ENCODE assay signal across 7 mouse cellular contexts in genomic region chr2:160731839-160732261, GRCm38 (mm10). TPM values are rescaled to one million over a fixed set of nuclear protein-coding genes. Genes with fewer than 3 reads are reported as not detected.
DNase-seq lines count a peak whose midpoint lies in the region; ATAC-seq lines count a peak whose summit lies in the region.

No protein-coding gene starts in this region.

- H3K4me1 ChIP-seq in hindbrain, embryonic 16.5 days (ENCODE audit: control insufficient read depth, insufficient read depth, low read depth, low read length), result peaks cover 36% of the 10 kb centered on the region
- peaks cover 34% of the 10 kb centered on the region; the same call in 1 of the 2 replicates for H3K4me1 ChIP-seq in stomach, embryonic 14.5 days (ENCODE audit: control insufficient read depth, insufficient read depth, low read length)

- H3K9me3 ChIP-seq in hindbrain, embryonic 16.5 days (ENCODE audit: control insufficient read depth, low read length), result no peaks in the 10 kb centered on the region
- H3K9me3 ChIP-seq in stomach, embryonic 14.5 days (ENCODE audit: control insufficient read depth, low read depth, low read length), result no peaks in the 10 kb centered on the region

- DNase-seq in ZHBTc4 (ENCODE audit: low read depth, low spot score), result peak; percentile 54
- DNase-seq in cerebellum, postnatal 10 days, result peak; percentile 85 to 86
- peak; percentile 78 for DNase-seq in gastrocnemius, postnatal 10 days
- peak; percentile 44 to 51 for DNase-seq in left cerebral cortex, adult 9 months (ENCODE audit: low spot score in 2 of 2)

- peak overlapping the region; percentile 89 for H3K4me2 ChIP-seq in hindbrain, embryonic 16.5 days (ENCODE audit: low read length)
- H3K4me2 ChIP-seq in stomach, embryonic 14.5 days (replicated peaks; ENCODE audit: low read depth, low read length), result peak overlapping the region; percentile 89

- no peaks in the 10 kb centered on the region for H3K36me3 ChIP-seq in hindbrain, embryonic 16.5 days (ENCODE audit: control insufficient read depth, insufficient read depth, low read length)
- peaks cover 11% of the 10 kb centered on the region; the same call in 1 of the 2 replicates for H3K36me3 ChIP-seq in stomach, embryonic 14.5 days (ENCODE audit: control insufficient read depth, insufficient read depth, low read length)

- peak overlapping the region; percentile 96 for H3K4me3 ChIP-seq in hindbrain, embryonic 16.5 days (ENCODE audit: low read length)
- peak overlapping the region; percentile 89 for H3K4me3 ChIP-seq in stomach, embryonic 14.5 days (ENCODE audit: low read depth, low read length)

- H3K27ac ChIP-seq in hindbrain, embryonic 16.5 days (ENCODE audit: low read depth, low read length), result peak overlapping the region; percentile 98
- H3K27ac ChIP-seq in stomach, embryonic 14.5 days (ENCODE audit: low read length), result peak overlapping the region; percentile 95

- WGBS in hindbrain, embryonic 16.5 days, result 0% methylated on average over 29 of the region's 32 CpGs
- under 1% methylated on average over 32 of the region's 32 CpGs for WGBS in stomach, embryonic 14.5 days

- no peaks in the 10 kb centered on the region for H3K27me3 ChIP-seq in hindbrain, embryonic 16.5 days (replicated peaks; ENCODE audit: control insufficient read depth, insufficient read depth, low read length)
- no peaks in the 10 kb centered on the region for H3K27me3 ChIP-seq in stomach, embryonic 14.5 days (ENCODE audit: control insufficient read depth, insufficient read depth, low read length)

- ATAC-seq in hindbrain, embryonic 16.5 days, result peak; percentile 1; the same call in 1 of the 2 replicates
- ATAC-seq in megakaryocyte, adult 5-6 weeks (ENCODE audit: poor library complexity, severe bottlenecking), result peak; percentile 11; the same call in 1 of the 2 replicates
- ATAC-seq in stomach, embryonic 14.5 days (ENCODE audit: insufficient number of reproducible peaks, insufficient read depth, low FRiP score, low read depth), result no peak

- H3K9ac ChIP-seq in hindbrain, embryonic 16.5 days (ENCODE audit: low read depth, low read length), result peak overlapping the region; percentile 100
- H3K9ac ChIP-seq in stomach, embryonic 14.5 days (replicated peaks; ENCODE audit: low read depth, low read length), result peak overlapping the region; percentile 98

RNA-seq across cellular contexts. Expression of gene Plcg1, which starts 0.8 kb away (rescaled TPM):
- 10 to 100 TPM; 43.3 to 64.5 TPM for total RNA-seq in gastrocnemius, postnatal 10 days (2021)
- 41.5 and 54.8 TPM in 2 replicates for polyA plus RNA-seq in hindbrain, embryonic 16.5 days (2015; fragmentation: Nextera tagmentation; extraction: Ambion mirVana)
- total RNA-seq in megakaryocyte, adult 5-6 weeks (2015), result 3.3 and 6.0 TPM in 2 replicates
- 6.9 and 9.0 TPM in 2 replicates for total RNA-seq in megakaryocyte, adult 5-6 weeks (2017)
- polyA plus RNA-seq in stomach, embryonic 14.5 days (2014; fragmentation: Nextera tagmentation; extraction: Ambion mirVana), result 45.9 and 48.9 TPM in 2 replicates

Comparison
In these comparisons a context has a peak if more than half of its experiments do, and no peak if none do; other contexts are left out.
1. RNA of gene Plcg1, which starts 0.8 kb away (total RNA-seq): 43.3 to 64.5 TPM in gastrocnemius, postnatal 10 days; 3.3 to 9.0 TPM in megakaryocyte, adult 5-6 weeks; every median in the first group is over 4 times any median in the second.
2. Peak in every context shown above with its lines, with median percentiles within 50 percentile points of each other: DNase-seq.